ENCODE assay signal across 14 mouse cellular contexts in the genomic region with DNA sequence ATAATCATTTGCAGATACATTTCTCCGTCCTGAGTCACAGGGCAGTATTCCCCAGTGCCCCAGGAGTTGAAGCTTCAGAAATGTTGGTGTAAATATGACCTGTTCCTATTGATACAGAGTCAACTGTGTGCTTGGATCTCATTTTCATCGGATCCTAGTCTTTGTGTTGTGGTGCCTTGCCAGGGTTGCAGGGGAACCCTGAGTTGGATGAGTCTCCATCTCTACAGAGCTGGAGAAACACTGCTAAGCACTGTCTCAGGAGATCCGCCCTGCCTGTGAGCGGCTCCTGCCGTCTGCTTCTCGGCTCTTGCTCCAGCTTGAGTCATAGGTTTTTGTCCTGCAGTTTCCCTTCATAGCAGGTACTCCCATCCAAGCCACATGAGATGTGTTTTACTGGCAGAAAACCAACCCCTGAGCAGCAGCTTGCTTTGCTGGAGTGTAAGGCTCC. TPM values are rescaled to one million over a fixed set of nuclear protein-coding genes. Genes with fewer than 3 reads are reported as not detected.
DNase-seq lines count a peak whose midpoint lies in the region; ATAC-seq lines count a peak whose summit lies in the region.
"Had no signal": no experiment of that assay in that cellular context is flagged by ENCODE, and none has a peak within 500 bp of the region (broad histone marks: within the 10 kb centered on the region; RNA-seq: fewer than 3 reads in every experiment).

No protein-coding gene starts in this region.

- 0 out of 2 replicates have a peak overlapping the region, but pooled peaks have one; percentile 1 for H3K27ac ChIP-seq in forebrain, embryonic 13.5 days
- no peak overlapping the region for H3K27ac ChIP-seq in forebrain, embryonic 12.5 days
- 0 out of 2 replicates have a peak overlapping the region, but pooled peaks have one; percentile 33 for H3K27ac ChIP-seq in limb, embryonic 15.5 days
- H3K27ac ChIP-seq in limb, embryonic 10.5 days: no peak overlapping the region
- H3K27ac ChIP-seq: kidney, postnatal 0 days; lung, embryonic 15.5 days had no signal

- H3K9me3 ChIP-seq in forebrain, embryonic 13.5 days (replicated peaks): no peaks in the 10 kb centered on the region
- H3K9me3 ChIP-seq in forebrain, embryonic 12.5 days: no peaks in the 10 kb centered on the region
- H3K9me3 ChIP-seq in limb, embryonic 15.5 days: no peaks in the 10 kb centered on the region
- H3K9me3 ChIP-seq in limb, embryonic 10.5 days (replicated peaks): 0 out of 2 replicates have a peak, but pooled peaks cover 3% of the 10 kb centered on the region
- H3K9me3 ChIP-seq: G1E; lung, embryonic 15.5 days had no signal

- ATAC-seq in forebrain, embryonic 13.5 days: no peak
- ATAC-seq in forebrain, embryonic 12.5 days (ENCODE audit: low FRiP score): no peak
- no peak for ATAC-seq in limb, embryonic 15.5 days (ENCODE audit: insufficient number of reproducible peaks, low FRiP score, low TSS enrichment, low read depth)

- H3K4me2 ChIP-seq in forebrain, embryonic 13.5 days: no peak overlapping the region
- no peak overlapping the region for H3K4me2 ChIP-seq in forebrain, embryonic 12.5 days
- H3K4me2 ChIP-seq in limb, embryonic 15.5 days: no peak overlapping the region
- H3K4me2 ChIP-seq: liver, embryonic 11.5 days; lung, embryonic 15.5 days had no signal

- DNase-seq in limb, embryonic 10.5 days (ENCODE audit: low spot score): no peak
- DNase-seq in cerebellum, postnatal 10 days: peak; percentile 35 to 53
- DNase-seq in adrenal gland, adult 2 months: no peak
- no peak for DNase-seq in embryo, embryonic 9.5 days (ENCODE audit: extremely low spot score)
- DNase-seq: heart, postnatal 4 days; midbrain, embryonic 14.5 days; thymus, postnatal 36 days had no signal

- H3K4me1 ChIP-seq in forebrain, embryonic 13.5 days: peaks cover 10% of the 10 kb centered on the region
- H3K4me1 ChIP-seq in forebrain, embryonic 12.5 days: peaks cover 19% of the 10 kb centered on the region
- peaks cover 39% of the 10 kb centered on the region for H3K4me1 ChIP-seq in limb, embryonic 15.5 days
- H3K4me1 ChIP-seq in limb, embryonic 10.5 days: peaks cover 7% of the 10 kb centered on the region

- WGBS in forebrain, embryonic 13.5 days: 94% methylated on average over 6 of the region's 6 CpGs
- 95% methylated on average over 6 of the region's 6 CpGs for WGBS in forebrain, embryonic 12.5 days
- WGBS in limb, embryonic 15.5 days: 79% methylated on average over 6 of the region's 6 CpGs
- WGBS in limb, embryonic 10.5 days: 92% methylated on average over 6 of the region's 6 CpGs

- no peaks in the 10 kb centered on the region for H3K36me3 ChIP-seq in forebrain, embryonic 13.5 days (ENCODE audit: poor library complexity, severe bottlenecking)
- no peaks in the 10 kb centered on the region; the same call in 1 of the 2 replicates for H3K36me3 ChIP-seq in forebrain, embryonic 12.5 days (replicated peaks)
- H3K36me3 ChIP-seq in limb, embryonic 15.5 days: no peaks in the 10 kb centered on the region
- H3K36me3 ChIP-seq in limb, embryonic 10.5 days: peaks cover 20% of the 10 kb centered on the region

- no peaks in the 10 kb centered on the region for H3K27me3 ChIP-seq in forebrain, embryonic 13.5 days
- H3K27me3 ChIP-seq in forebrain, embryonic 12.5 days: no peaks in the 10 kb centered on the region
- H3K27me3 ChIP-seq in limb, embryonic 15.5 days: no peaks in the 10 kb centered on the region
- no peaks in the 10 kb centered on the region for H3K27me3 ChIP-seq in limb, embryonic 10.5 days (ENCODE audit: low read depth, poor library complexity, severe bottlenecking)
- H3K27me3 ChIP-seq: lung, embryonic 15.5 days had no signal

- no peak overlapping the region for H3K4me3 ChIP-seq in forebrain, embryonic 13.5 days
- no peak overlapping the region for H3K4me3 ChIP-seq in forebrain, embryonic 12.5 days (replicated peaks)
- no peak overlapping the region for H3K4me3 ChIP-seq in limb, embryonic 15.5 days
- no peak overlapping the region for H3K4me3 ChIP-seq in limb, embryonic 10.5 days
- H3K4me3 ChIP-seq: lung, embryonic 15.5 days had no signal

- H3K9ac ChIP-seq in forebrain, embryonic 13.5 days: no peak overlapping the region
- no peak overlapping the region for H3K9ac ChIP-seq in forebrain, embryonic 12.5 days
- no peak overlapping the region for H3K9ac ChIP-seq in limb, embryonic 15.5 days
- H3K9ac ChIP-seq: lung, embryonic 15.5 days had no signal

RNA-seq across cellular contexts. Expression of a gene that starts 15.9 kb away (rescaled TPM):
- 7.5 and 7.7 TPM in 2 replicates for polyA plus RNA-seq in forebrain, embryonic 13.5 days (2015; fragmentation: Nextera tagmentation; extraction: Ambion mirVana)
- 9.6 and 10.7 TPM in 2 replicates for polyA plus RNA-seq in forebrain, embryonic 12.5 days (2016; fragmentation: Nextera tagmentation; extraction: Ambion mirVana)
- 6.8 and 7.9 TPM in 2 replicates for polyA plus RNA-seq in limb, embryonic 15.5 days (2015; fragmentation: Nextera tagmentation; extraction: Ambion mirVana)
- polyA plus RNA-seq in limb, embryonic 10.5 days (2016; fragmentation: Nextera tagmentation; extraction: Ambion mirVana): 8.2 and 9.7 TPM in 2 replicates
- 10 to 100 TPM; 52.0 to 63.4 TPM for total RNA-seq in adrenal gland, adult 2 months (2021)
- polyA plus RNA-seq in adrenal gland, adult 2 months (2012; rRNA removed): 46.3 and 57.5 TPM in 2 replicates

RNA-seq across cellular contexts. Expression of a gene that starts 35.8 kb away (rescaled TPM):
- polyA plus RNA-seq in forebrain, embryonic 13.5 days (2015; fragmentation: Nextera tagmentation; extraction: Ambion mirVana): 4.8 and 4.9 TPM in 2 replicates
- 4.4 and 5.5 TPM in 2 replicates for polyA plus RNA-seq in forebrain, embryonic 12.5 days (2016; fragmentation: Nextera tagmentation; extraction: Ambion mirVana)
- polyA plus RNA-seq in limb, embryonic 15.5 days (2015; fragmentation: Nextera tagmentation; extraction: Ambion mirVana): 5.7 and 6.0 TPM in 2 replicates
- 4.4 and 4.9 TPM in 2 replicates for polyA plus RNA-seq in limb, embryonic 10.5 days (2016; fragmentation: Nextera tagmentation; extraction: Ambion mirVana)
- total RNA-seq in adrenal gland, adult 2 months (2021): 10 to 100 TPM; 11.4 to 14.2 TPM
- polyA plus RNA-seq in adrenal gland, adult 2 months (2012; rRNA removed): 47.0 and 58.3 TPM in 2 replicates

RNA-seq across cellular contexts. Expression of a gene that starts 53.9 kb away (rescaled TPM):
- polyA plus RNA-seq in forebrain, embryonic 13.5 days (2015; fragmentation: Nextera tagmentation; extraction: Ambion mirVana): 16.1 TPM in 2 replicates
- polyA plus RNA-seq in forebrain, embryonic 12.5 days (2016; fragmentation: Nextera tagmentation; extraction: Ambion mirVana): 12.7 and 15.8 TPM in 2 replicates
- 10.9 and 11.5 TPM in 2 replicates for polyA plus RNA-seq in limb, embryonic 15.5 days (2015; fragmentation: Nextera tagmentation; extraction: Ambion mirVana)
- polyA plus RNA-seq in limb, embryonic 10.5 days (2016; fragmentation: Nextera tagmentation; extraction: Ambion mirVana): 8.2 and 11.7 TPM in 2 replicates
- total RNA-seq in adrenal gland, adult 2 months (2021): 1 to 10 TPM; 1.9 to 2.8 TPM
- 2.3 and 2.4 TPM in 2 replicates for polyA plus RNA-seq in adrenal gland, adult 2 months (2012; rRNA removed)

RNA-seq across cellular contexts. Expression of a gene that starts 54.1 kb away (rescaled TPM):
- 228 and 236 TPM in 2 replicates for polyA plus RNA-seq in forebrain, embryonic 13.5 days (2015; fragmentation: Nextera tagmentation; extraction: Ambion mirVana)
- 174 and 186 TPM in 2 replicates for polyA plus RNA-seq in forebrain, embryonic 12.5 days (2016; fragmentation: Nextera tagmentation; extraction: Ambion mirVana)
- 184 and 185 TPM in 2 replicates for polyA plus RNA-seq in limb, embryonic 15.5 days (2015; fragmentation: Nextera tagmentation; extraction: Ambion mirVana)
- polyA plus RNA-seq in limb, embryonic 10.5 days (2016; fragmentation: Nextera tagmentation; extraction: Ambion mirVana): 191 and 204 TPM in 2 replicates
- total RNA-seq in adrenal gland, adult 2 months (2021): 100 to 1,000 TPM; 128 to 165 TPM
- polyA plus RNA-seq in adrenal gland, adult 2 months (2012; rRNA removed): 13.1 and 18.5 TPM in 2 replicates

Comparison
In these comparisons a context has a peak if more than half of its experiments do, and no peak if none do; other contexts are left out.
1. H3K27ac ChIP-seq: peak in forebrain, embryonic 13.5 days (single experiment) and limb, embryonic 15.5 days (single experiment); none in forebrain, embryonic 12.5 days (single experiment) and limb, embryonic 10.5 days (single experiment).
2. DNase-seq: peak in cerebellum, postnatal 10 days (2 of 2); none in limb, embryonic 10.5 days (single experiment), adrenal gland, adult 2 months (single experiment) and embryo, embryonic 9.5 days (single experiment).